Mouse (Mus musculus): ENCODE data around the gene St3gal3. TPM values are rescaled to one million over a fixed set of nuclear protein-coding genes. Genes with fewer than 3 reads are reported as not detected.

St3gal3 gene
- polyA plus RNA-seq, 1 experiment from 2014 or later: 6.7 TPM

GRCm38 (mm10) chr4:117982706-117983105 is 152.0 kb downstream of the St3gal3 start:
- no peak overlapping the region for H3K27ac ChIP-seq (ENCODE audit: low read length)
- H3K4me1 ChIP-seq (replicated peaks; ENCODE audit: control insufficient read depth, insufficient read depth, low read length): peaks cover 6% of the 10 kb centered on the region
- 45% methylated on average over 7 of the region's 7 CpGs for WGBS
- no peaks in the 10 kb centered on the region for H3K27me3 ChIP-seq (ENCODE audit: control insufficient read depth, insufficient read depth, low read depth, low read length)
- H3K9me3 ChIP-seq (ENCODE audit: control insufficient read depth, low read length): no peaks in the 10 kb centered on the region
- H3K4me2 ChIP-seq (ENCODE audit: low read depth, low read length): no peak overlapping the region
- H3K36me3 ChIP-seq (ENCODE audit: control insufficient read depth, insufficient read depth, low read length): no peaks in the 10 kb centered on the region
- no peak overlapping the region for H3K9ac ChIP-seq (ENCODE audit: low read length)
- ATAC-seq (ENCODE audit: low read depth): peak; percentile 55
- no peak overlapping the region for H3K4me3 ChIP-seq (ENCODE audit: low read length)

GRCm38 (mm10) chr4:117981518-117981917 is 153.2 kb downstream of the St3gal3 start:
- Histone ChIP-seq H3K9ac (ENCODE audit: low read length) (no peak overlapping the region), H3K36me3 (ENCODE audit: control insufficient read depth, insufficient read depth, low read length) (no peaks in the 10 kb centered on the region), H3K4me1 (replicated peaks; ENCODE audit: control insufficient read depth, insufficient read depth, low read length) (peaks cover 5% of the 10 kb centered on the region), H3K4me3 (ENCODE audit: low read length) (no peak overlapping the region), H3K9me3 (ENCODE audit: control insufficient read depth, low read length) (no peaks in the 10 kb centered on the region), H3K27ac (ENCODE audit: low read length) (no peak overlapping the region), H3K4me2 (ENCODE audit: low read depth, low read length) (no peak overlapping the region), H3K27me3 (ENCODE audit: control insufficient read depth, insufficient read depth, low read depth, low read length) (no peaks in the 10 kb centered on the region)
- 52% methylated on average over 4 of the region's 5 CpGs for WGBS
- ATAC-seq (ENCODE audit: low read depth): no peak

- WGBS: 91% methylated on average over 4 of the region's 4 CpGs
These were observed 154.6 kb downstream of the St3gal3 start for GRCm38 (mm10) chr4:117980161-117980560.

GRCm38 (mm10) chr4:117979181-117979580 is 155.5 kb downstream of the St3gal3 start:
- WGBS: 80% methylated on average over 4 of the region's 4 CpGs
- no peak for ATAC-seq (ENCODE audit: low read depth)
- Histone ChIP-seq H3K36me3 (ENCODE audit: control insufficient read depth, insufficient read depth, low read length) (no peaks in the 10 kb centered on the region), H3K27me3 (ENCODE audit: control insufficient read depth, insufficient read depth, low read depth, low read length) (no peaks in the 10 kb centered on the region), H3K9ac (ENCODE audit: low read length) (no peak overlapping the region), H3K9me3 (ENCODE audit: control insufficient read depth, low read length) (no peaks in the 10 kb centered on the region), H3K4me3 (ENCODE audit: low read length) (no peak overlapping the region), H3K27ac (ENCODE audit: low read length) (no peak overlapping the region), H3K4me1 (replicated peaks; ENCODE audit: control insufficient read depth, insufficient read depth, low read length) (0 out of 2 replicates have a peak, but pooled peaks cover 2% of the 10 kb centered on the region), H3K4me2 (ENCODE audit: low read depth, low read length) (no peak overlapping the region)

More at GRCm38 (mm10) chr4:117980161-117980560, 154.6 kb downstream of the St3gal3 start:
- H3K9me3 ChIP-seq (ENCODE audit: control insufficient read depth, low read length): no peaks in the 10 kb centered on the region
- no peak overlapping the region for H3K4me3 ChIP-seq (ENCODE audit: low read length)
- no peaks in the 10 kb centered on the region for H3K36me3 ChIP-seq (ENCODE audit: control insufficient read depth, insufficient read depth, low read length)
- no peaks in the 10 kb centered on the region for H3K27me3 ChIP-seq (ENCODE audit: control insufficient read depth, insufficient read depth, low read depth, low read length)
- H3K9ac ChIP-seq (ENCODE audit: low read length): no peak overlapping the region
- ATAC-seq (ENCODE audit: low read depth): no peak
- H3K27ac ChIP-seq (ENCODE audit: low read length): no peak overlapping the region
- H3K4me1 ChIP-seq (replicated peaks; ENCODE audit: control insufficient read depth, insufficient read depth, low read length): peaks cover 2% of the 10 kb centered on the region; the same call in 1 of the 2 replicates
- H3K4me2 ChIP-seq (ENCODE audit: low read depth, low read length): no peak overlapping the region

- Histone ChIP-seq H3K9ac (ENCODE audit: low read length) (no peak overlapping the region), H3K9me3 (ENCODE audit: control insufficient read depth, low read length) (no peaks in the 10 kb centered on the region), H3K4me3 (ENCODE audit: low read length) (no peak overlapping the region), H3K4me1 (replicated peaks; ENCODE audit: control insufficient read depth, insufficient read depth, low read length) (0 out of 2 replicates have a peak, but pooled peaks cover 2% of the 10 kb centered on the region), H3K27ac (ENCODE audit: low read length) (no peak overlapping the region), H3K4me2 (ENCODE audit: low read depth, low read length) (no peak overlapping the region), H3K27me3 (ENCODE audit: control insufficient read depth, insufficient read depth, low read depth, low read length) (no peaks in the 10 kb centered on the region), H3K36me3 (ENCODE audit: control insufficient read depth, insufficient read depth, low read length) (no peaks in the 10 kb centered on the region)
- WGBS: 87% methylated on average over 9 of the region's 9 CpGs
- ATAC-seq (ENCODE audit: low read depth): no peak
These were observed 156.4 kb downstream of the St3gal3 start for GRCm38 (mm10) chr4:117978282-117978681.

- 81% methylated on average over 11 of the region's 11 CpGs for WGBS
- ATAC-seq (ENCODE audit: low read depth): no peak
- H3K9me3 ChIP-seq (ENCODE audit: control insufficient read depth, low read length): no peaks in the 10 kb centered on the region
- H3K4me1 ChIP-seq (replicated peaks; ENCODE audit: control insufficient read depth, insufficient read depth, low read length): 0 out of 2 replicates have a peak, but pooled peaks cover 2% of the 10 kb centered on the region
- no peak overlapping the region for H3K9ac ChIP-seq (ENCODE audit: low read length)
- no peak overlapping the region for H3K4me3 ChIP-seq (ENCODE audit: low read length)
- H3K4me2 ChIP-seq (ENCODE audit: low read depth, low read length): no peak overlapping the region
- H3K27me3 ChIP-seq (ENCODE audit: control insufficient read depth, insufficient read depth, low read depth, low read length): no peaks in the 10 kb centered on the region
- H3K36me3 ChIP-seq (ENCODE audit: control insufficient read depth, insufficient read depth, low read length): no peaks in the 10 kb centered on the region
- no peak overlapping the region for H3K27ac ChIP-seq (ENCODE audit: low read length)
These were observed 156.9 kb downstream of the St3gal3 start for GRCm38 (mm10) chr4:117977841-117978240.

- no peaks in the 10 kb centered on the region for H3K9me3 ChIP-seq (ENCODE audit: control insufficient read depth, low read length)
- H3K27ac ChIP-seq (ENCODE audit: low read length): no peak overlapping the region
- no peaks in the 10 kb centered on the region for H3K27me3 ChIP-seq (ENCODE audit: control insufficient read depth, insufficient read depth, low read depth, low read length)
- H3K36me3 ChIP-seq (ENCODE audit: control insufficient read depth, insufficient read depth, low read length): no peaks in the 10 kb centered on the region
- ATAC-seq (ENCODE audit: low read depth): no peak
- H3K4me3 ChIP-seq (ENCODE audit: low read length): no peak overlapping the region
- no peaks in the 10 kb centered on the region for H3K4me1 ChIP-seq (replicated peaks; ENCODE audit: control insufficient read depth, insufficient read depth, low read length)
- H3K9ac ChIP-seq (ENCODE audit: low read length): no peak overlapping the region
- no peak overlapping the region for H3K4me2 ChIP-seq (ENCODE audit: low read depth, low read length)
- 66% methylated on average over 9 of the region's 9 CpGs for WGBS
These were observed 157.3 kb downstream of the St3gal3 start for GRCm38 (mm10) chr4:117977371-117977770.

- H3K4me3 ChIP-seq (ENCODE audit: low read length): no peak overlapping the region
- no peak overlapping the region for H3K9ac ChIP-seq (ENCODE audit: low read length)
- H3K27ac ChIP-seq (ENCODE audit: low read length): no peak overlapping the region
- no peak for ATAC-seq (ENCODE audit: low read depth)
- WGBS: 56% methylated on average over 1 of the region's 1 CpGs
- H3K9me3 ChIP-seq (ENCODE audit: control insufficient read depth, low read length): no peaks in the 10 kb centered on the region
- H3K27me3 ChIP-seq (ENCODE audit: control insufficient read depth, insufficient read depth, low read depth, low read length): no peaks in the 10 kb centered on the region
- H3K36me3 ChIP-seq (ENCODE audit: control insufficient read depth, insufficient read depth, low read length): no peaks in the 10 kb centered on the region
- H3K4me2 ChIP-seq (ENCODE audit: low read depth, low read length): no peak overlapping the region
- no peaks in the 10 kb centered on the region for H3K4me1 ChIP-seq (replicated peaks; ENCODE audit: control insufficient read depth, insufficient read depth, low read length)
These were observed 158.9 kb downstream of the St3gal3 start for GRCm38 (mm10) chr4:117975820-117976219.

GRCm38 (mm10) chr4:117974719-117975118 is 160.0 kb downstream of the St3gal3 start:
- Histone ChIP-seq H3K4me1 (replicated peaks; ENCODE audit: control insufficient read depth, insufficient read depth, low read length) (no peaks in the 10 kb centered on the region), H3K4me3 (ENCODE audit: low read length) (no peak overlapping the region), H3K9me3 (ENCODE audit: control insufficient read depth, low read length) (no peaks in the 10 kb centered on the region), H3K27me3 (ENCODE audit: control insufficient read depth, insufficient read depth, low read depth, low read length) (no peaks in the 10 kb centered on the region), H3K36me3 (ENCODE audit: control insufficient read depth, insufficient read depth, low read length) (no peaks in the 10 kb centered on the region), H3K4me2 (ENCODE audit: low read depth, low read length) (no peak overlapping the region), H3K9ac (ENCODE audit: low read length) (no peak overlapping the region), H3K27ac (ENCODE audit: low read length) (no peak overlapping the region)
- WGBS: 45% methylated on average over 5 of the region's 5 CpGs
- peak; percentile 73; the same call in 1 of the 2 replicates for ATAC-seq (ENCODE audit: low read depth)

- no peak for ATAC-seq (ENCODE audit: low read depth)
- Histone ChIP-seq H3K4me1 (replicated peaks; ENCODE audit: control insufficient read depth, insufficient read depth, low read length) (no peaks in the 10 kb centered on the region), H3K27me3 (ENCODE audit: control insufficient read depth, insufficient read depth, low read depth, low read length) (no peaks in the 10 kb centered on the region), H3K4me2 (ENCODE audit: low read depth, low read length) (no peak overlapping the region), H3K4me3 (ENCODE audit: low read length) (no peak overlapping the region), H3K9ac (ENCODE audit: low read length) (no peak overlapping the region), H3K27ac (ENCODE audit: low read length) (no peak overlapping the region), H3K9me3 (ENCODE audit: control insufficient read depth, low read length) (no peaks in the 10 kb centered on the region), H3K36me3 (ENCODE audit: control insufficient read depth, insufficient read depth, low read length) (no peaks in the 10 kb centered on the region)
- WGBS: 40% methylated on average over 10 of the region's 10 CpGs
These were observed 161.7 kb downstream of the St3gal3 start for GRCm38 (mm10) chr4:117972999-117973398.
